Comparison of ENCODE assay signal across 1 mouse cellular context in the genomic region with DNA sequence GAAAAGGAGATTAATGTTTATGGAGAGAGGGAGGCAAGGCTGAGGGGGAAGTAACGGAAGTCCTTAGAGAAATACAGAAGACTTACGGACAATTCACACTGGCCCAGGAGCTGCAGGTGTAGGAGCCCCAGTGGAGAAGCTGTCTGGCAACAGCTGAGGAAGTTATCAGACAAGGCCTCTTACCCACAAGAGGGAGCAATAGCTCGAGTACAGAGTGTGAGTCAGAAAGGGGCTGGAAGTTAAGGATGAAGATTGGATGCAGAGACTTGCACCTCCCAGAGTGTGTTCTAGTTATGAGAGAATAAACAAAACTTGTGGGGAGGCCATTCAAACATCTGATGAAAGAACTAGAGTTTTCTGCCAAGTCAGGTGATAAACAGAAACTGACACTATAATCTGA.
TF ChIP-seq lines count a peak whose summit lies in the region.

No protein-coding gene starts in this region.

TF ChIP-seq in CH12.LX, 34 proteins besides CTCF, POLR2A, EP300 and RAD21:
- TF ChIP-seq ETS1 (conservative IDR thresholded peaks at IDR 0.05; ENCODE audit: low read depth, low read length) (no peak), PAX5 (IDR thresholded peaks at IDR 0.05; ENCODE audit: low read length) (no peak)
